8 mouse cellular contexts compared by ENCODE assay signal in genomic region chr5:110177021-110177420, GRCm38 (mm10). TPM values are rescaled to one million over a fixed set of nuclear protein-coding genes. Genes with fewer than 3 reads are reported as not detected.
DNase-seq lines count a peak whose midpoint lies in the region; ATAC-seq lines count a peak whose summit lies in the region.

No protein-coding gene starts in this region.

- 4% methylated on average over 19 of the region's 19 CpGs for WGBS in hindbrain, embryonic 14.5 days
- 5% methylated on average over 19 of the region's 19 CpGs for WGBS in midbrain, embryonic 13.5 days

- no peaks in the 10 kb centered on the region for H3K9me3 ChIP-seq in hindbrain, embryonic 14.5 days (ENCODE audit: control insufficient read depth, low read length)
- H3K9me3 ChIP-seq in midbrain, embryonic 13.5 days = no peaks in the 10 kb centered on the region

- peak; percentile 7 for DNase-seq in left cerebral cortex, adult 11 months (ENCODE audit: low spot score)
- DNase-seq in left cerebral cortex, adult 8-10 months (ENCODE audit: low spot score in 2 of 2) = no peak
- peak; percentile 24 for DNase-seq in brain, adult 2 months (ENCODE audit: low read depth, low spot score)
- peak; percentile 25 for DNase-seq in hindbrain, embryonic 14.5 days (ENCODE audit: low spot score)
- no peak for DNase-seq in cerebellum, postnatal 36 days
- DNase-seq in testis, postnatal 14 days (ENCODE audit: low spot score) = no peak
- DNase-seq in gastrocnemius, adult 18-20 months (ENCODE audit: low spot score) = no peak

- no peak; the same call in 1 of the 2 replicates for ATAC-seq in hindbrain, embryonic 14.5 days (ENCODE audit: low FRiP score)
- ATAC-seq in midbrain, embryonic 13.5 days = peak; percentile 57

- H3K4me3 ChIP-seq in hindbrain, embryonic 14.5 days (replicated peaks; ENCODE audit: low read length) = peak overlapping the region; percentile 98
- H3K4me3 ChIP-seq in midbrain, embryonic 13.5 days (replicated peaks) = peak overlapping the region; percentile 92

- H3K27ac ChIP-seq in hindbrain, embryonic 14.5 days = peak overlapping the region; percentile 86
- peak overlapping the region; percentile 74 for H3K27ac ChIP-seq in midbrain, embryonic 13.5 days

- H3K36me3 ChIP-seq in hindbrain, embryonic 14.5 days (replicated peaks; ENCODE audit: control insufficient read depth, insufficient read depth) = peaks cover 21% of the 10 kb centered on the region
- peaks cover 15% of the 10 kb centered on the region for H3K36me3 ChIP-seq in midbrain, embryonic 13.5 days

- peak overlapping the region; percentile 94 for H3K9ac ChIP-seq in hindbrain, embryonic 14.5 days
- H3K9ac ChIP-seq in midbrain, embryonic 13.5 days (replicated peaks) = peak overlapping the region; percentile 89

- H3K27me3 ChIP-seq in hindbrain, embryonic 14.5 days (ENCODE audit: control insufficient read depth, insufficient read depth, low read length) = no peaks in the 10 kb centered on the region
- no peaks in the 10 kb centered on the region for H3K27me3 ChIP-seq in midbrain, embryonic 13.5 days

- H3K4me2 ChIP-seq in hindbrain, embryonic 14.5 days (replicated peaks) = peak overlapping the region; percentile 77
- H3K4me2 ChIP-seq in midbrain, embryonic 13.5 days (replicated peaks) = peak overlapping the region; percentile 93

- H3K4me1 ChIP-seq in hindbrain, embryonic 14.5 days (replicated peaks; ENCODE audit: control insufficient read depth, insufficient read depth, low read length) = peaks cover 9% of the 10 kb centered on the region; the same call in 1 of the 2 replicates
- peaks cover 17% of the 10 kb centered on the region for H3K4me1 ChIP-seq in midbrain, embryonic 13.5 days (replicated peaks)

RNA-seq across cellular contexts. Expression of gene Golga3, which starts 0.5 kb away (rescaled TPM):
- 10 to 100 TPM; 46.4 to 48.0 (median 46.5) TPM for total RNA-seq in left cerebral cortex, adult 8-10 months (2022)
- polyA plus RNA-seq in hindbrain, embryonic 14.5 days (2014; fragmentation: Nextera tagmentation; extraction: Ambion mirVana) = 28.2 and 30.6 TPM in 2 replicates
- 22.5 and 22.7 TPM in 2 replicates for polyA plus RNA-seq in midbrain, embryonic 13.5 days (2015; fragmentation: Nextera tagmentation; extraction: Ambion mirVana)
- 10 to 100 TPM; 39.6 to 46.1 TPM for total RNA-seq in gastrocnemius, adult 18-20 months (2021)

RNA-seq across cellular contexts. Expression of gene Chfr, which starts 41.4 kb away (rescaled TPM):
- total RNA-seq in left cerebral cortex, adult 8-10 months (2022) = 10 to 100 TPM; 41.8 to 50.5 (median 45.1) TPM
- 86.9 and 88.2 TPM in 2 replicates for polyA plus RNA-seq in hindbrain, embryonic 14.5 days (2014; fragmentation: Nextera tagmentation; extraction: Ambion mirVana)
- 106 and 111 TPM in 2 replicates for polyA plus RNA-seq in midbrain, embryonic 13.5 days (2015; fragmentation: Nextera tagmentation; extraction: Ambion mirVana)
- 10 to 100 TPM; 10.5 TPM for total RNA-seq in gastrocnemius, adult 18-20 months (2021)

RNA-seq across cellular contexts. Expression of gene Ankle2, which starts 53.8 kb away (rescaled TPM):
- 10 to 100 TPM; 34.5 to 42.7 (median 37.8) TPM for total RNA-seq in left cerebral cortex, adult 8-10 months (2022)
- polyA plus RNA-seq in hindbrain, embryonic 14.5 days (2014; fragmentation: Nextera tagmentation; extraction: Ambion mirVana) = 26.1 and 27.8 TPM in 2 replicates
- 23.8 and 31.5 TPM in 2 replicates for polyA plus RNA-seq in midbrain, embryonic 13.5 days (2015; fragmentation: Nextera tagmentation; extraction: Ambion mirVana)
- total RNA-seq in gastrocnemius, adult 18-20 months (2021) = 10 to 100 TPM; 29.7 to 30.3 TPM

Comparison
In these comparisons a context has a peak if more than half of its experiments do, and no peak if none do; other contexts are left out.
1. DNase-seq: peak in left cerebral cortex, adult 11 months (single experiment), brain, adult 2 months (single experiment) and hindbrain, embryonic 14.5 days (single experiment); none in left cerebral cortex, adult 8-10 months (0 of 2), cerebellum, postnatal 36 days (0 of 2), testis, postnatal 14 days (single experiment) and gastrocnemius, adult 18-20 months (single experiment).